Mouse (Mus musculus) CH12.LX (cell line): ENCODE measurements around the gene Olfr56. TPM values are rescaled to one million over a fixed set of nuclear protein-coding genes. Genes with fewer than 3 reads are reported as not detected.

Experiments
- DNase-seq: peaks from one replicate; pipeline ENCODE4 v3.0.0-alpha.2; 2013; ENCODE audit errors: extremely low read depth
- H3K27ac ChIP-seq: 2 replicates; pipeline ENCODE4 v1.5.1; 2012; ENCODE audit warnings: low read depth, mild to moderate bottlenecking, control low read depth, moderate library complexity; ENCODE audit not compliant: insufficient read depth
- H3K27me3 ChIP-seq: replicated peaks from 2 replicates; pipeline ENCODE3; 2012; ENCODE audit warnings: inconsistent platforms
- H3K36me3 ChIP-seq, 2 experiments: replicated peaks in 1 of 2; 2 replicates each; pipeline versions ENCODE3 to v1.6.1; 2012; ENCODE audit warnings: inconsistent platforms in 1 of 2, low read length in 1 of 2, mild to moderate bottlenecking in 1 of 2, mixed read lengths in 1 of 2, moderate library complexity in 1 of 2; ENCODE audit not compliant: control insufficient read depth in 1 of 2, insufficient read depth in 1 of 2
- H3K4me1 ChIP-seq, 2 experiments: 2 replicates each; pipeline ENCODE4 v1.6.1; 2012; ENCODE audit warnings: inconsistent platforms in 1 of 2, moderate library complexity in 1 of 2; ENCODE audit not compliant: insufficient read depth in 2 of 2, control insufficient read depth in 1 of 2
- H3K4me2 ChIP-seq: 2 replicates; pipeline ENCODE4 v1.6.1; 2012; ENCODE audit warnings: low read depth, mild to moderate bottlenecking, control low read depth; ENCODE audit not compliant: poor library complexity, insufficient read depth, severe bottlenecking
- H3K4me3 ChIP-seq, 3 experiments: fragments of 150-350 bp in 1 of 3; sonication (generic) in 1 of 3; replicated peaks in 1 of 3; 2 replicates each; pipeline versions ENCODE3 to v1.5.1; 2011 to 2012; ENCODE audit warnings: low read depth in 2 of 3, low read length in 2 of 3, mild to moderate bottlenecking in 2 of 3, moderate library complexity in 2 of 3, control low read depth in 1 of 3, improper control_type of control experiment in 1 of 3, inconsistent platforms in 1 of 3, mixed read lengths in 1 of 3; ENCODE audit not compliant: poor library complexity in 1 of 3
- H3K79me2 ChIP-seq: replicated peaks from 2 replicates; pipeline ENCODE4 v1.6.1; 2012; ENCODE audit warnings: mild to moderate bottlenecking, moderate library complexity; ENCODE audit not compliant: control insufficient read depth, poor library complexity, insufficient read depth, severe bottlenecking; ENCODE audit errors: extremely low read depth
- H3K9ac ChIP-seq: 2 replicates; pipeline ENCODE4 v1.6.1; 2012; ENCODE audit warnings: low read depth, mild to moderate bottlenecking, control low read depth, moderate library complexity; ENCODE audit not compliant: insufficient read depth
- H3K9me3 ChIP-seq: replicated peaks from 2 replicates; pipeline ENCODE3; 2012; ENCODE audit warnings: low read length, inconsistent platforms, mixed read lengths
- BHLHE40 ChIP-seq: IDR thresholded peaks from 2 replicates; pipeline ENCODE4 v1.6.1; 2011; ENCODE audit warnings: mild to moderate bottlenecking, low read depth, low read length, improper control_type of control experiment
- CHD1 ChIP-seq: IDR thresholded peaks from 2 replicates; pipeline ENCODE4 v1.6.1; 2012; ENCODE audit warnings: low read depth, low read length, improper control_type of control experiment, inconsistent platforms
- CHD2 ChIP-seq: IDR thresholded peaks from 2 replicates; pipeline ENCODE4 v1.6.1; 2011; ENCODE audit warnings: low read length, improper control_type of control experiment
- CTCF ChIP-seq, 2 experiments: IDR thresholded peaks in 1 of 2; conservative IDR thresholded peaks in 1 of 2; 2 replicates each; pipeline ENCODE4 v1.5.1; 2011 to 2012; ENCODE audit warnings: low read depth in 2 of 2, low read length in 2 of 2, improper control_type of control experiment in 1 of 2, inconsistent platforms in 1 of 2, mild to moderate bottlenecking in 1 of 2, moderate library complexity in 1 of 2
- E2F4 ChIP-seq: IDR thresholded peaks from 2 replicates; pipeline ENCODE4 v1.6.1; 2011; ENCODE audit warnings: low read depth, low read length, improper control_type of control experiment; ENCODE audit not compliant: insufficient replicate concordance
- ELF1 ChIP-seq: IDR thresholded peaks from 2 replicates; pipeline ENCODE4 v1.6.1; 2014; ENCODE audit warnings: low read depth, mild to moderate bottlenecking, inconsistent platforms, low read length, improper control_type of control experiment
- EP300 ChIP-seq: IDR thresholded peaks from 2 replicates; pipeline ENCODE4 v1.6.1; 2011; ENCODE audit warnings: low read length, improper control_type of control experiment
- ETS1 ChIP-seq: conservative IDR thresholded peaks from 2 replicates; pipeline ENCODE4 v1.6.1; 2012; ENCODE audit warnings: low read depth, mild to moderate bottlenecking, inconsistent platforms, low read length, improper control_type of control experiment, moderate library complexity
- GABPA ChIP-seq: IDR thresholded peaks from 2 replicates; pipeline ENCODE4 v1.6.1; 2012; ENCODE audit warnings: low read depth, low read length, improper control_type of control experiment, inconsistent platforms; ENCODE audit not compliant: insufficient replicate concordance
- HCFC1 ChIP-seq: IDR thresholded peaks from 2 replicates; pipeline ENCODE4 v1.6.1; 2012; ENCODE audit warnings: low read depth, mild to moderate bottlenecking, inconsistent platforms, low read length, improper control_type of control experiment
- IRF4 ChIP-seq: IDR thresholded peaks from 2 replicates; pipeline ENCODE4 v1.6.1; 2014; ENCODE audit warnings: low read depth, mild to moderate bottlenecking, inconsistent platforms, low read length, improper control_type of control experiment
- JUN ChIP-seq: IDR thresholded peaks from 2 replicates; pipeline ENCODE4 v1.6.1; 2011; ENCODE audit warnings: low read depth, mild to moderate bottlenecking, low read length, improper control_type of control experiment, moderate library complexity; ENCODE audit not compliant: insufficient read depth
- JUND ChIP-seq: conservative IDR thresholded peaks from 2 replicates; pipeline ENCODE4 v1.6.1; 2011; ENCODE audit warnings: low read depth, low read length, improper control_type of control experiment
- KAT2A ChIP-seq: IDR thresholded peaks from 2 replicates; pipeline ENCODE4 v1.6.1; 2012; ENCODE audit warnings: low read length, improper control_type of control experiment, inconsistent platforms; ENCODE audit not compliant: insufficient replicate concordance
- MAFK ChIP-seq: IDR thresholded peaks from 2 replicates; pipeline ENCODE4 v1.6.1; 2011; ENCODE audit warnings: low read length, improper control_type of control experiment; ENCODE audit not compliant: insufficient replicate concordance
- MAX ChIP-seq: IDR thresholded peaks from 2 replicates; pipeline ENCODE4 v1.6.1; 2011; ENCODE audit warnings: low read length, improper control_type of control experiment
- MEF2A ChIP-seq: IDR thresholded peaks from 2 replicates; pipeline ENCODE4 v1.6.1; 2014; ENCODE audit warnings: low read depth, mild to moderate bottlenecking, inconsistent platforms, low read length, improper control_type of control experiment, borderline replicate concordance
- MXI1 ChIP-seq: IDR thresholded peaks from 2 replicates; pipeline ENCODE4 v1.6.1; 2011; ENCODE audit warnings: mild to moderate bottlenecking, low read depth, low read length, improper control_type of control experiment
- MYC ChIP-seq: IDR thresholded peaks from 2 replicates; pipeline ENCODE4 v1.6.1; 2011; ENCODE audit warnings: low read depth, mild to moderate bottlenecking, improper control_type of control experiment, low read length
- NELFE ChIP-seq: IDR thresholded peaks from 2 replicates; pipeline ENCODE4 v1.6.1; 2011; ENCODE audit warnings: low read depth, low read length, improper control_type of control experiment
- NRF1 ChIP-seq: IDR thresholded peaks from 2 replicates; pipeline ENCODE4 v1.6.1; 2014; ENCODE audit warnings: low read depth, mild to moderate bottlenecking, inconsistent platforms, low read length, improper control_type of control experiment, moderate library complexity
- PAX5 ChIP-seq: IDR thresholded peaks from 2 replicates; pipeline ENCODE4 v1.6.1; 2012; ENCODE audit warnings: low read length, inconsistent platforms, mixed read lengths
- POLR2A ChIP-seq: IDR thresholded peaks from 2 replicates; pipeline ENCODE4 v1.6.1; 2011; ENCODE audit warnings: low read depth, mild to moderate bottlenecking, improper control_type of control experiment, low read length
- RAD21 ChIP-seq: IDR thresholded peaks from 2 replicates; pipeline ENCODE4 v1.6.1; 2011; ENCODE audit warnings: low read depth, mild to moderate bottlenecking, low read length, improper control_type of control experiment, moderate library complexity
- RCOR1 ChIP-seq: conservative IDR thresholded peaks from 2 replicates; pipeline ENCODE4 v1.6.1; 2012; ENCODE audit warnings: low read depth, mild to moderate bottlenecking, inconsistent platforms, low read length, improper control_type of control experiment
- SIN3A ChIP-seq: IDR thresholded peaks from 2 replicates; pipeline ENCODE4 v1.6.1; 2012; ENCODE audit warnings: low read length, improper control_type of control experiment, inconsistent platforms
- SMC3 ChIP-seq: IDR thresholded peaks from 2 replicates; pipeline ENCODE4 v1.6.1; 2011; ENCODE audit warnings: low read depth, low read length, improper control_type of control experiment
- TBP ChIP-seq: conservative IDR thresholded peaks from 2 replicates; pipeline ENCODE4 v1.6.1; 2011; ENCODE audit warnings: low read depth, low read length, improper control_type of control experiment
- TCF12 ChIP-seq: IDR thresholded peaks from 2 replicates; pipeline ENCODE4 v1.6.1; 2014; ENCODE audit warnings: low read depth, mild to moderate bottlenecking, inconsistent platforms, low read length, improper control_type of control experiment
- UBTF ChIP-seq: IDR thresholded peaks from 2 replicates; pipeline ENCODE4 v1.6.1; 2012; ENCODE audit warnings: low read depth, mild to moderate bottlenecking, inconsistent platforms, low read length, improper control_type of control experiment, moderate library complexity
- USF1 ChIP-seq: IDR thresholded peaks from 2 replicates; pipeline ENCODE4 v1.6.1; 2014; ENCODE audit warnings: low read depth, mild to moderate bottlenecking, inconsistent platforms, low read length, improper control_type of control experiment
- USF2 ChIP-seq: conservative IDR thresholded peaks from 2 replicates; pipeline ENCODE4 v1.6.1; 2011; ENCODE audit warnings: low read depth, low read length, improper control_type of control experiment
- ZNF384 ChIP-seq: IDR thresholded peaks from 2 replicates; pipeline ENCODE4 v1.6.1; 2012; ENCODE audit warnings: low read depth, low read length, improper control_type of control experiment, inconsistent platforms
- dilution Hi-C: fragments of 300-500 bp; cut with MboI; formaldehyde crosslinking; loops from 2 replicates; pipeline ENCODE4 v1.14.3; 2020; ENCODE audit warnings: low sequenced_read_pairs; ENCODE audit not compliant: extremely low pct_unique_long_range_greater_than_20kb, extremely low pct_ligation_motif_present
- in situ Hi-C: fragments of 300-500 bp; cut with MboI; formaldehyde crosslinking; loops from 3 replicates; pipeline ENCODE4 v1.14.3; 2019; ENCODE audit warnings: low sequenced_read_pairs, low pct_ligation_motif_present, low pct_unique_long_range_greater_than_20kb, mixed read lengths
- polyA plus RNA-seq: library from polyadenylated mRNA; unstranded; fragments of >175 nt; gene quantifications from 2 replicates; pipeline ENCODE4 v1.2.1, GENCODE M21; 2012; ENCODE audit warnings: low read depth; ENCODE audit not compliant: insufficient read length
- total RNA-seq, 2 experiments: library from RNA; depleted of rRNA; stranded (reverse); fragments of 300-350 nt in 1 of 2; fragments of >200 nt in 1 of 2; gene quantifications; 2 replicates each; pipeline ENCODE4 v1.2.3; 2012 to 2014

Olfr56 gene
- total and polyA plus RNA-seq, 3 experiments = not detected

- TF ChIP-seq RAD21 (no peak), CTCF (conservative IDR thresholded peaks at IDR 0.05 in 1 of 2, IDR thresholded peaks at IDR 0.05 in 1 of 2; ENCODE audit: low read depth in 2 of 2, low read length in 2 of 2) (no peak), POLR2A (peak; percentile 52; the same call in 1 of the 2 replicates), MEF2A (0 out of 2 replicates have a peak, but pooled peaks have one; percentile 8), EP300 (no peak), HCFC1 (no peak), MAFK (no peak), JUN (no peak), IRF4 (peak; percentile 16; the same call in 1 of the 2 replicates), GABPA (no peak), TCF12 (peak; percentile 63), MXI1 (no peak), ETS1 (peak; percentile 58; the same call in 1 of the 2 replicates), ZNF384 (no peak; the same call in 1 of the 2 replicates), ELF1 (no peak; the same call in 1 of the 2 replicates), NRF1 (no peak; the same call in 1 of the 2 replicates), TBP (no peak; the same call in 1 of the 2 replicates), E2F4 (no peak), KAT2A (no peak), USF2 (no peak), BHLHE40 (peak; percentile 84), SIN3A (no peak; the same call in 1 of the 2 replicates), NELFE (no peak), PAX5 (no peak), RCOR1 (no peak), USF1 (no peak), SMC3 (no peak; the same call in 1 of the 2 replicates), CHD2 (no peak; the same call in 1 of the 2 replicates), MYC (no peak), JUND (no peak), UBTF (peak; percentile 87), MAX (peak; percentile 43; the same call in 1 of the 2 replicates), CHD1 (no peak)
- H3K36me3 ChIP-seq = no peaks in the 10 kb centered on the region
These were observed 109.3 kb downstream of the Olfr56 start for GRCm38 (mm10) chr11:49087830-49088616.

More at GRCm38 (mm10) chr11:49087830-49088616, 109.3 kb downstream of the Olfr56 start:
- H3K4me3 ChIP-seq = peak overlapping the region; percentile 25 to 62 (median 48)
- H3K9ac ChIP-seq = peak overlapping the region; percentile 49
- in situ Hi-C loops = no loop called here
- DNase-seq = no peak
- H3K27me3 ChIP-seq = no peaks in the 10 kb centered on the region
- no peaks in the 10 kb centered on the region; the same call in 1 of the 2 replicates for H3K79me2 ChIP-seq
- peaks cover 5 to 49% of the 10 kb centered on the region in 2 experiments for H3K4me1 ChIP-seq
- H3K27ac ChIP-seq = peak overlapping the region; percentile 37
- H3K9me3 ChIP-seq = no peaks in the 10 kb centered on the region
- peak overlapping the region; percentile 95 for H3K4me2 ChIP-seq
- dilution Hi-C loops = no loop called here
